In the genomic region with DNA sequence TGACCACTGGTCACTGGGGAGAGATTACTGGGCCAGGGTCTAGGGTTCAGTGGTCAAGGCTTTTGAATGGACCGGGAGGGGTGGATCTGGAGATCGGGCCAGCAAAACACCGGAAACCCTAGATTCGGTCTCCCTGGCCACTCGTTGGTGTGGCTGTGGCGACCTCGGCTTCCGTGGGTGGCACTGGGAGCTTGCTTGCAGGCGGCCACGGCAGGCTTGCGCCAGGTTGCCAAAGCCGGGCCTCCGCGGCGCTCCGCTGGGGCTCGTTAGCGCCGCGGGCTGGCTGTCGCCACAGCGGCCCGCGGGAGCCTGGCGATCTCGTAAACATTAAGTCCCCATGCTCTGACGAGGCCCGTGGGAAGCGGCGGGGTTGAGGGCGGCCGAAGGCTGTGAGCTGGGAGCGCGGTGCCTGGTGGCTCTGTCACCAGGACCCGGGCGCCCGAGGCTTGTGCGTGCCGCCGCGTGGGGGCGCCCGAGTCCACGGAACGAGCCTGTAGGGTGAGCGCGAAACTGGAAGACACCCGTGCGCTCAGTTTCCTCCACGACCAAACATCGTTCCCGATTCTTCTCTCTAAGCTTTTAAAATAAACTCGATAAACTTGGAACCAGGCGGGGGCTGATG, we compare ENCODE assay signal across 8 mouse cellular contexts. TPM values are rescaled to one million over a fixed set of nuclear protein-coding genes. Genes with fewer than 3 reads are reported as not detected.
DNase-seq lines count a peak whose midpoint lies in the region; ATAC-seq lines count a peak whose summit lies in the region.

No protein-coding gene starts in this region.

- DNase-seq in CD8-positive naive resting alpha-beta T cell, adult 2 months (ENCODE audit: low read depth in 2 of 2, low spot score in 2 of 2), result peak; percentile 69 to 80
- DNase-seq in c-Kit-negative CD71-positive TER-119-positive erythroid progenitor cells, embryonic 14.5 days (ENCODE audit: low read depth, low spot score), result peak; percentile 2
- DNase-seq in fibroblast of lung, adult 2 months (ENCODE audit: low read depth), result peak; percentile 37
- DNase-seq in kidney, postnatal 10 days, result peak; percentile 93
- DNase-seq in liver, embryonic 11.5 days (ENCODE audit: low spot score), result peak; percentile 88
- DNase-seq in naive thymus-derived CD4-positive, alpha-beta T cell, adult 2 months (ENCODE audit: low read depth), result peak; percentile 83
- DNase-seq in splenic B cell, adult 2 months (ENCODE audit: low read depth, low spot score), result peak; percentile 83

- H3K27me3 ChIP-seq in heart, embryonic 14.5 days (ENCODE audit: control insufficient read depth, insufficient read depth, low read length), result peaks cover 13% of the 10 kb centered on the region; the same call in 1 of the 2 replicates
- peaks cover 6% of the 10 kb centered on the region for H3K27me3 ChIP-seq in liver, embryonic 11.5 days (replicated peaks; ENCODE audit: control insufficient read depth, insufficient read depth, low read length)
- H3K27me3 ChIP-seq in splenic B cell, adult 2 months (ENCODE audit: control insufficient read depth, insufficient read depth, low read length, poor library complexity, severe bottlenecking), result no peaks in the 10 kb centered on the region

- peak; percentile 87; the same call in 1 of the 2 replicates for ATAC-seq in heart, embryonic 14.5 days (ENCODE audit: insufficient number of reproducible peaks, insufficient read depth, low FRiP score, low read depth)
- ATAC-seq in liver, embryonic 11.5 days (replicated peaks; ENCODE audit: low FRiP score), result peak; percentile 87

- H3K4me2 ChIP-seq in heart, embryonic 14.5 days (ENCODE audit: low read length), result peak overlapping the region; percentile 94
- H3K4me2 ChIP-seq in liver, embryonic 11.5 days, result peak overlapping the region; percentile 82

- no peaks in the 10 kb centered on the region for H3K9me3 ChIP-seq in heart, embryonic 14.5 days (ENCODE audit: control insufficient read depth, low read length)
- H3K9me3 ChIP-seq in liver, embryonic 11.5 days (ENCODE audit: control insufficient read depth, low read length), result no peaks in the 10 kb centered on the region

- 2% methylated on average over 54 of the region's 54 CpGs for WGBS in heart, embryonic 14.5 days
- 1% methylated on average over 54 of the region's 54 CpGs for WGBS in liver, embryonic 11.5 days

- peak overlapping the region; percentile 50 to 53 for H3K4me3 ChIP-seq in heart, embryonic 14.5 days (ENCODE audit: control insufficient read depth in 1 of 2, insufficient read depth in 1 of 2, low read depth in 1 of 2, low read length in 2 of 2)
- peak overlapping the region; percentile 48 for H3K4me3 ChIP-seq in liver, embryonic 11.5 days (ENCODE audit: low read depth, low read length)

- H3K9ac ChIP-seq in heart, embryonic 14.5 days (ENCODE audit: low read length), result peak overlapping the region; percentile 80
- H3K9ac ChIP-seq in liver, embryonic 11.5 days (ENCODE audit: low read depth, low read length), result peak overlapping the region; percentile 59

- no peaks in the 10 kb centered on the region for H3K36me3 ChIP-seq in heart, embryonic 14.5 days (ENCODE audit: control insufficient read depth, insufficient read depth, low read length)
- no peaks in the 10 kb centered on the region for H3K36me3 ChIP-seq in liver, embryonic 11.5 days (ENCODE audit: control insufficient read depth, insufficient read depth, low read length)
- no peaks in the 10 kb centered on the region for H3K36me3 ChIP-seq in splenic B cell, adult 2 months (ENCODE audit: control insufficient read depth, insufficient read depth, low read length, poor library complexity, severe bottlenecking)

- H3K27ac ChIP-seq in heart, embryonic 14.5 days (replicated peaks in 1 of 2; ENCODE audit: control insufficient read depth in 1 of 2, insufficient read depth in 1 of 2, low read depth in 2 of 2, low read length in 2 of 2), result no peak overlapping the region
- H3K27ac ChIP-seq in liver, embryonic 11.5 days (ENCODE audit: low read depth, low read length), result no peak overlapping the region

- peaks cover 2 to 8% of the 10 kb centered on the region in 2 experiments; a peak in 3 of 4 replicates for H3K4me1 ChIP-seq in heart, embryonic 14.5 days (ENCODE audit: control insufficient read depth in 2 of 2, insufficient read depth in 2 of 2, low read length in 2 of 2)
- no peaks in the 10 kb centered on the region; the same call in none of the 2 replicates for H3K4me1 ChIP-seq in liver, embryonic 11.5 days (replicated peaks; ENCODE audit: control insufficient read depth, insufficient read depth, low read length)

RNA-seq across cellular contexts. Expression of gene Olfr545, which starts 13.6 kb away (rescaled TPM):
- polyA plus RNA-seq in heart, embryonic 14.5 days (2014; fragmentation: Nextera tagmentation; extraction: Ambion mirVana), result not detected in 2 replicates
- 0.04 and 0.10 TPM in 2 replicates for polyA plus RNA-seq in liver, embryonic 11.5 days (2014; fragmentation: Nextera tagmentation; extraction: Ambion mirVana)

RNA-seq across cellular contexts. Expression of gene Olfr547, which starts 21.6 kb away (rescaled TPM):
- not detected in 2 replicates for polyA plus RNA-seq in heart, embryonic 14.5 days (2014; fragmentation: Nextera tagmentation; extraction: Ambion mirVana)
- not detected in 2 replicates for polyA plus RNA-seq in liver, embryonic 11.5 days (2014; fragmentation: Nextera tagmentation; extraction: Ambion mirVana)

RNA-seq across cellular contexts. Expression of gene Olfr544, which starts 24.8 kb away (rescaled TPM):
- polyA plus RNA-seq in heart, embryonic 14.5 days (2014; fragmentation: Nextera tagmentation; extraction: Ambion mirVana), result 0.12 and 0.13 TPM in 2 replicates
- polyA plus RNA-seq in liver, embryonic 11.5 days (2014; fragmentation: Nextera tagmentation; extraction: Ambion mirVana), result 0.05 and 0.12 TPM in 2 replicates

RNA-seq across cellular contexts. Expression of gene Olfr548-ps1, which starts 27.8 kb away (rescaled TPM):
- polyA plus RNA-seq in heart, embryonic 14.5 days (2014; fragmentation: Nextera tagmentation; extraction: Ambion mirVana), result not detected in 2 replicates
- polyA plus RNA-seq in liver, embryonic 11.5 days (2014; fragmentation: Nextera tagmentation; extraction: Ambion mirVana), result not detected in 2 replicates

RNA-seq across cellular contexts. Expression of gene Olfr543, which starts 31.4 kb away (rescaled TPM):
- polyA plus RNA-seq in heart, embryonic 14.5 days (2014; fragmentation: Nextera tagmentation; extraction: Ambion mirVana), result 0.27 and 0.41 TPM in 2 replicates
- polyA plus RNA-seq in liver, embryonic 11.5 days (2014; fragmentation: Nextera tagmentation; extraction: Ambion mirVana), result 0.40 and 0.47 TPM in 2 replicates

Comparison
In these comparisons a context has a peak if more than half of its experiments do, and no peak if none do; other contexts are left out.
1. DNase-seq: peak in every context shown above with its lines; median percentile 93 in kidney, postnatal 10 days; 88 in liver, embryonic 11.5 days; 83 in naive thymus-derived CD4-positive, alpha-beta T cell, adult 2 months; 83 in splenic B cell, adult 2 months; 74 in CD8-positive naive resting alpha-beta T cell, adult 2 months; 37 in fibroblast of lung, adult 2 months; 2 in c-Kit-negative CD71-positive TER-119-positive erythroid progenitor cells, embryonic 14.5 days.